Mouse (Mus musculus): ENCODE results near the gene Kif13a. TPM values are rescaled to one million over a fixed set of nuclear protein-coding genes. Genes with fewer than 3 reads are reported as not detected.

The Kif13a gene
- polyA plus RNA-seq, 1 experiment, result 52.3 TPM

GRCm38 (mm10) chr13:46892380-46892779 is 37.3 kb downstream of the Kif13a start:
- WGBS, result 50% methylated on average over 4 of the region's 4 CpGs
- no peak for DNase-seq
- TF ChIP-seq CTCF (IDR thresholded peaks at IDR 0.05; ENCODE audit: insufficient read depth, low read length) (no peak), POLR2A (IDR thresholded peaks at IDR 0.05; ENCODE audit: borderline replicate concordance, extremely low read depth, low read depth, low read length) (no peak)
- Histone ChIP-seq H3K4me3 (replicated peaks; ENCODE audit: extremely low read depth, low read depth, low read length) (no peak overlapping the region), H3K4me1 (ENCODE audit: control insufficient read depth, insufficient read depth, low read length) (peaks cover 14% of the 10 kb centered on the region)

- H3K4me1 ChIP-seq (ENCODE audit: control insufficient read depth, insufficient read depth, low read length), result peaks cover 34% of the 10 kb centered on the region
- no peak overlapping the region for H3K4me3 ChIP-seq (replicated peaks; ENCODE audit: extremely low read depth, low read depth, low read length)
- DNase-seq, result no peak
- 52% methylated on average over 12 of the region's 12 CpGs for WGBS
- TF ChIP-seq CTCF (IDR thresholded peaks at IDR 0.05; ENCODE audit: insufficient read depth, low read length) (no peak), POLR2A (IDR thresholded peaks at IDR 0.05; ENCODE audit: borderline replicate concordance, extremely low read depth, low read depth, low read length) (no peak)
Measured at GRCm38 (mm10) chr13:46888150-46888683, 41.5 kb downstream of the Kif13a start.

GRCm38 (mm10) chr13:46886497-46887261 is 43.0 kb downstream of the Kif13a start:
- DNase-seq, result no peak
- WGBS, result 92% methylated on average over 10 of the region's 10 CpGs
- TF ChIP-seq POLR2A (IDR thresholded peaks at IDR 0.05; ENCODE audit: borderline replicate concordance, extremely low read depth, low read depth, low read length) (no peak), CTCF (IDR thresholded peaks at IDR 0.05; ENCODE audit: insufficient read depth, low read length) (no peak)
- Histone ChIP-seq H3K4me1 (ENCODE audit: control insufficient read depth, insufficient read depth, low read length) (peaks cover 40% of the 10 kb centered on the region), H3K4me3 (replicated peaks; ENCODE audit: extremely low read depth, low read depth, low read length) (no peak overlapping the region)

DNA sequence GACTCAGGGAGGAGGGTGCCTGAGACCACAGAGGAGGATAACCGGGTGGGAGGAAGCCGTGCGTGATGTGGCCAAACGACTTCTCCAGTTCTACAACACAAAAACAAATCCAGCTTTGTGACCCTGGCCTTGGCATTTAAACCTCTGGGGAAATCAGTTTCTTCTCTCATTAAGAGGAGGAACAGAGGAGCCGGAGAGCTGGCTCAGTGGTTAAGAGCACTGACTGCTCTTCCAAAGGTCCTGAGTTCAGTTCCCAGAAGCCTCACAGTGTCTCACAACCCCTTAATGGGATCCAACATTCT is 44.0 kb downstream of the Kif13a start:
- no peak overlapping the region for H3K4me3 ChIP-seq (replicated peaks; ENCODE audit: extremely low read depth, low read depth, low read length)
- no peak for TF ChIP-seq POLR2A (IDR thresholded peaks at IDR 0.05; ENCODE audit: borderline replicate concordance, extremely low read depth, low read depth, low read length)
- no peak for TF ChIP-seq CTCF (IDR thresholded peaks at IDR 0.05; ENCODE audit: insufficient read depth, low read length)
- H3K4me1 ChIP-seq (ENCODE audit: control insufficient read depth, insufficient read depth, low read length), result peaks cover 38% of the 10 kb centered on the region
- DNase-seq, result no peak
- WGBS, result 33% methylated on average over 5 of the region's 5 CpGs

- DNase-seq, result no peak
- Histone ChIP-seq H3K4me1 (ENCODE audit: control insufficient read depth, insufficient read depth, low read length) (peaks cover 38% of the 10 kb centered on the region), H3K4me3 (replicated peaks; ENCODE audit: extremely low read depth, low read depth, low read length) (no peak overlapping the region)
- WGBS, result 41% methylated on average over 26 of the region's 26 CpGs
- TF ChIP-seq POLR2A (IDR thresholded peaks at IDR 0.05; ENCODE audit: borderline replicate concordance, extremely low read depth, low read depth, low read length) (no peak), CTCF (IDR thresholded peaks at IDR 0.05; ENCODE audit: insufficient read depth, low read length) (no peak)
Measured at GRCm38 (mm10) chr13:46884898-46885758, 44.5 kb downstream of the Kif13a start.

GRCm38 (mm10) chr13:46883976-46884375 is 45.7 kb downstream of the Kif13a start:
- no peak for TF ChIP-seq CTCF (IDR thresholded peaks at IDR 0.05; ENCODE audit: insufficient read depth, low read length)
- no peak for TF ChIP-seq POLR2A (IDR thresholded peaks at IDR 0.05; ENCODE audit: borderline replicate concordance, extremely low read depth, low read depth, low read length)
- no peak for DNase-seq
- WGBS, result 53% methylated on average over 3 of the region's 3 CpGs
- no peak overlapping the region for H3K4me3 ChIP-seq (replicated peaks; ENCODE audit: extremely low read depth, low read depth, low read length)
- H3K4me1 ChIP-seq (ENCODE audit: control insufficient read depth, insufficient read depth, low read length), result peaks cover 35% of the 10 kb centered on the region

- peaks cover 32% of the 10 kb centered on the region for H3K4me1 ChIP-seq (ENCODE audit: control insufficient read depth, insufficient read depth, low read length)
- peak; percentile 66 for DNase-seq
- H3K4me3 ChIP-seq (replicated peaks; ENCODE audit: extremely low read depth, low read depth, low read length), result no peak overlapping the region
- TF ChIP-seq CTCF (IDR thresholded peaks at IDR 0.05; ENCODE audit: insufficient read depth, low read length) (no peak), POLR2A (IDR thresholded peaks at IDR 0.05; ENCODE audit: borderline replicate concordance, extremely low read depth, low read depth, low read length) (peak; percentile 7; the same call in 1 of the 2 replicates)
- 14% methylated on average over 10 of the region's 10 CpGs for WGBS
Measured at GRCm38 (mm10) chr13:46883381-46883780, 46.3 kb downstream of the Kif13a start.

DNA sequence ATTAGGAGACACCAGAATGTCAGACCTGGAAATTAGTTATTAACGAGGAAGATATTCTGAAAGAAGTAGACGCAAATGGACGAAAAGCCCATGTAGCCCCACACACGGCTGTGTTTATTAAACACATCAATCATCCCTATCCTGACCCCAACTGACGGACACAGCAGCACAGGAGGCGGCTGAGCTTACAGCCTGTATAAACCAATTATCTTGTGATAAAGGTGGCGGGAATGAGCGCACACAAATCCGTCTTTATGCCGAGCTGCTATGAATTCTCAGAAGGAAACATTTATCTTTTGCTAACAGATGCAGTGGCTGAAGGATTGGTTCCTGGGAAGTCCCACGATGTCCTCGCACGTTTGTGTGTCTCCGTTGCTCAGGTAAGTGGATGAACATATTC is 48.9 kb downstream of the Kif13a start:
- Histone ChIP-seq H3K4me1 (ENCODE audit: control insufficient read depth, insufficient read depth, low read length) (peaks cover 45% of the 10 kb centered on the region), H3K4me3 (replicated peaks; ENCODE audit: extremely low read depth, low read depth, low read length) (no peak overlapping the region)
- TF ChIP-seq CTCF (IDR thresholded peaks at IDR 0.05; ENCODE audit: insufficient read depth, low read length), result no peak
- TF ChIP-seq POLR2A (IDR thresholded peaks at IDR 0.05; ENCODE audit: borderline replicate concordance, extremely low read depth, low read depth, low read length), result no peak
- WGBS, result 70% methylated on average over 14 of the region's 14 CpGs
- DNase-seq, result no peak

GRCm38 (mm10) chr13:46880243-46880642 is 49.4 kb downstream of the Kif13a start:
- Histone ChIP-seq H3K4me1 (ENCODE audit: control insufficient read depth, insufficient read depth, low read length) (peaks cover 43% of the 10 kb centered on the region), H3K4me3 (replicated peaks; ENCODE audit: extremely low read depth, low read depth, low read length) (no peak overlapping the region)
- TF ChIP-seq POLR2A (IDR thresholded peaks at IDR 0.05; ENCODE audit: borderline replicate concordance, extremely low read depth, low read depth, low read length) (no peak), CTCF (IDR thresholded peaks at IDR 0.05; ENCODE audit: insufficient read depth, low read length) (no peak)
- WGBS, result 90% methylated on average over 6 of the region's 6 CpGs
- no peak for DNase-seq

Measured in lung, adult 2 months (tissue).